Mouse (Mus musculus): ENCODE data around the gene Emc6.

Gene Emc6

GRCm38 (mm10) chr11:73176186-73176585 is 651 bp downstream of the Emc6 start:
- peak; percentile 22 for DNase-seq (ENCODE audit: low spot score)

GRCm38 (mm10) chr11:73175612-73176011 is 1.2 kb downstream of the Emc6 start:
- DNase-seq (ENCODE audit: low spot score), result no peak

- DNase-seq (ENCODE audit: low spot score), result no peak
These were observed 4.7 kb downstream of the Emc6 start for GRCm38 (mm10) chr11:73172186-73172585.

- peak; percentile 79 for DNase-seq (ENCODE audit: low spot score)
These were observed 7.6 kb downstream of the Emc6 start for GRCm38 (mm10) chr11:73169231-73169630.

GRCm38 (mm10) chr11:73168576-73168975 is 8.3 kb downstream of the Emc6 start:
- no peak for DNase-seq (ENCODE audit: low spot score)

- DNase-seq (ENCODE audit: low spot score), result no peak
These were observed 8.8 kb downstream of the Emc6 start for GRCm38 (mm10) chr11:73168071-73168470.

GRCm38 (mm10) chr11:73162284-73162683 is 14.6 kb downstream of the Emc6 start:
- no peak for DNase-seq (ENCODE audit: low spot score)

- DNase-seq (ENCODE audit: low spot score), result no peak
These were observed 15.2 kb downstream of the Emc6 start for GRCm38 (mm10) chr11:73161616-73162015.

GRCm38 (mm10) chr11:73160811-73161200 is 16.0 kb downstream of the Emc6 start:
- peak; percentile 29 for DNase-seq (ENCODE audit: low spot score)

GRCm38 (mm10) chr11:73159957-73160810 is 16.7 kb downstream of the Emc6 start, which contains the start of gene P2rx5:
Gene P2rx5, plus strand, starts transcription at chr11:73160421.
- peak; percentile 60 for DNase-seq (ENCODE audit: low spot score)

GRCm38 (mm10) chr11:73155071-73155470 is 21.8 kb downstream of the Emc6 start:
- no peak for DNase-seq (ENCODE audit: low spot score)

GRCm38 (mm10) chr11:73148209-73148608 is 28.6 kb downstream of the Emc6 start:
- DNase-seq (ENCODE audit: low spot score), result no peak

- DNase-seq (ENCODE audit: low spot score), result no peak
These were observed 29.9 kb downstream of the Emc6 start for GRCm38 (mm10) chr11:73146975-73147365.

GRCm38 (mm10) chr11:73146026-73146974 is 30.5 kb downstream of the Emc6 start:
- DNase-seq (ENCODE audit: low spot score), result no peak

- no peak for DNase-seq (ENCODE audit: low spot score)
These were observed 32.6 kb downstream of the Emc6 start for GRCm38 (mm10) chr11:73144261-73144681.

- peak; percentile 94 for DNase-seq (ENCODE audit: low spot score)
These were observed 39.0 kb downstream of the Emc6 start, which contains the start of gene Haspin for GRCm38 (mm10) chr11:73137591-73138501. Gene Haspin, minus strand, starts transcription at chr11:73138294.

- no peak for DNase-seq (ENCODE audit: low spot score)
These were observed 39.7 kb downstream of the Emc6 start for GRCm38 (mm10) chr11:73137116-73137515.

GRCm38 (mm10) chr11:73136587-73136986 is 40.2 kb downstream of the Emc6 start:
- no peak for DNase-seq (ENCODE audit: low spot score)

- no peak for DNase-seq (ENCODE audit: low spot score)
These were observed 42.6 kb downstream of the Emc6 start for GRCm38 (mm10) chr11:73134222-73134621.

GRCm38 (mm10) chr11:73132999-73133398 is 43.8 kb downstream of the Emc6 start:
- DNase-seq (ENCODE audit: low spot score), result no peak

- DNase-seq (ENCODE audit: low spot score), result no peak
These were observed 45.8 kb downstream of the Emc6 start for GRCm38 (mm10) chr11:73131020-73131419.

Measured in retina, embryonic 14.5 days (tissue).